Mouse (Mus musculus) left cerebral cortex, adult 8-10 months (tissue): ENCODE results near the gene G6pc3. TPM values are rescaled to one million over a fixed set of nuclear protein-coding genes. Genes with fewer than 3 reads are reported as not detected.
"Not testable (repeated sequence)": the region's sequence is repeated elsewhere in the genome, so short reads cannot be mapped to it uniquely, and the experiment has no call there.

Experiments
- DNase-seq, 2 experiments: peaks; one replicate each; pipeline ENCODE4 v3.0.0; 2022; ENCODE audit warnings: low spot score in 2 of 2
- total RNA-seq, 4 experiments: library from RNA; stranded (reverse); gene quantifications; 2 replicates each; pipeline ENCODE4 v1.2.4; 2022

The G6pc3 gene
- total RNA-seq: 10 to 100 TPM; 65.4 to 78.4 (median 75.2) TPM

GRCm38 (mm10) chr11:102189461-102190436 is at the start of gene G6pc3:
TSS of gene G6pc3 (plus strand) at chr11:102189620.
- DNase-seq: peak; percentile 80 to 92

GRCm38 (mm10) chr11:102140508-102140907 is 48.9 kb upstream of the G6pc3 start:
- DNase-seq: peak in 1 of 2 experiments; percentile 48

GRCm38 (mm10) chr11:102142355-102142754 is 47.1 kb upstream of the G6pc3 start:
- no peak for DNase-seq

- no peak for DNase-seq
These were observed 44.4 kb upstream of the G6pc3 start for GRCm38 (mm10) chr11:102144957-102145470.

GRCm38 (mm10) chr11:102145471-102146001 is 43.9 kb upstream of the G6pc3 start, which contains the start of gene Nags:
TSS of gene Nags (plus strand) at chr11:102145513.
- no peak for DNase-seq

GRCm38 (mm10) chr11:102146005-102146404 is 43.4 kb upstream of the G6pc3 start:
- DNase-seq: no peak

- no peak for DNase-seq
These were observed 42.9 kb upstream of the G6pc3 start for GRCm38 (mm10) chr11:102146531-102146930.

GRCm38 (mm10) chr11:102147213-102147989 is 42.0 kb upstream of the G6pc3 start:
- no peak for DNase-seq

- DNase-seq: peak; percentile 84 to 88
These were observed 33.2 kb upstream of the G6pc3 start, which contains the start of gene Tmem101 for GRCm38 (mm10) chr11:102156039-102156785. TSS of gene Tmem101 (minus strand) at chr11:102156404.

GRCm38 (mm10) chr11:102156786-102157089 is 32.7 kb upstream of the G6pc3 start:
- DNase-seq: no peak

- DNase-seq: not testable (repeated sequence)
These were observed 31.4 kb upstream of the G6pc3 start for GRCm38 (mm10) chr11:102158024-102158423.

- DNase-seq: no peak
These were observed 29.6 kb upstream of the G6pc3 start for GRCm38 (mm10) chr11:102159781-102160180.

GRCm38 (mm10) chr11:102165971-102166722 is 23.3 kb upstream of the G6pc3 start:
- peak in 1 of 2 experiments; percentile 43 for DNase-seq

- DNase-seq: no peak
These were observed 21.9 kb upstream of the G6pc3 start for GRCm38 (mm10) chr11:102167539-102167938.

- no peak for DNase-seq
These were observed 20.7 kb upstream of the G6pc3 start for GRCm38 (mm10) chr11:102168689-102169088.

GRCm38 (mm10) chr11:102179836-102180235 is 9.6 kb upstream of the G6pc3 start:
- DNase-seq: no peak

- DNase-seq: no peak
These were observed 5.2 kb upstream of the G6pc3 start for GRCm38 (mm10) chr11:102184253-102184645.

- peak; percentile 86 to 92 for DNase-seq
These were observed 4.5 kb upstream of the G6pc3 start, which contains the start of gene Lsm12 for GRCm38 (mm10) chr11:102184646-102185495. TSS of gene Lsm12 (minus strand) at chr11:102185296.

GRCm38 (mm10) chr11:102185677-102186076 is 3.7 kb upstream of the G6pc3 start:
- DNase-seq: no peak
